Mouse (Mus musculus) bone marrow macrophage, adult 2 months (primary cell): ENCODE results near the gene Tab2.
"Not testable (repeated sequence)": the region's sequence is repeated elsewhere in the genome, so short reads cannot be mapped to it uniquely, and the experiment has no call there.

Source experiments
- CTCF ChIP-seq: IDR thresholded peaks from 2 replicates; pipeline ENCODE4 v1.5.1; 2012; ENCODE audit warnings: low read depth, mild to moderate bottlenecking, low read length, moderate library complexity
- POLR2A ChIP-seq: IDR thresholded peaks from 2 replicates; pipeline ENCODE4 v1.6.1; 2012; ENCODE audit warnings: mild to moderate bottlenecking, low read depth, low read length, borderline replicate concordance

GRCm38 (mm10) chr10:7880283-7880682 is 75.7 kb downstream of the Tab2 start:
- TF ChIP-seq CTCF, POLR2A: not testable (repeated sequence)
